Mouse (Mus musculus) heart, embryonic 11.5 days (tissue): ENCODE results near the gene H2afj. TPM values are rescaled to one million over a fixed set of nuclear protein-coding genes. Genes with fewer than 3 reads are reported as not detected.

Experiments
- ATAC-seq: fragments of 200-750 bp; cut with Nextera tagmentation; replicated peaks from 2 replicates; pipeline ENCODE4 v1.8.0; 2017; ENCODE audit warnings: moderate library complexity; ENCODE audit not compliant: insufficient number of reproducible peaks, low FRiP score, low TSS enrichment
- H3K27ac ChIP-seq: fragments of 300-500 bp; sonication (generic); 2 replicates; pipeline ENCODE4 v1.5.1; 2014; ENCODE audit warnings: mild to moderate bottlenecking, low read depth, low read length
- H3K27me3 ChIP-seq: fragments of 300-500 bp; sonication (generic); 2 replicates; pipeline ENCODE4 v1.6.1; 2014; ENCODE audit warnings: mild to moderate bottlenecking, low read length, mixed read lengths; ENCODE audit not compliant: control insufficient read depth, insufficient read depth
- H3K36me3 ChIP-seq: fragments of 300-500 bp; sonication (generic); 2 replicates; pipeline ENCODE4 v1.6.1; 2014; ENCODE audit warnings: mild to moderate bottlenecking, low read length, moderate library complexity, mixed read lengths; ENCODE audit not compliant: control insufficient read depth, insufficient read depth
- H3K4me1 ChIP-seq: fragments of 300-500 bp; sonication (generic); 2 replicates; pipeline ENCODE4 v1.6.1; 2014; ENCODE audit warnings: low read length; ENCODE audit not compliant: control insufficient read depth, insufficient read depth
- H3K4me2 ChIP-seq: fragments of 300-500 bp; sonication (generic); 2 replicates; pipeline ENCODE4 v1.6.1; 2014; ENCODE audit warnings: mild to moderate bottlenecking, moderate library complexity
- H3K4me3 ChIP-seq: fragments of 300-500 bp; sonication (generic); 2 replicates; pipeline ENCODE4 v1.5.1; 2014; ENCODE audit warnings: low read depth, low read length
- H3K9ac ChIP-seq: fragments of 300-500 bp; sonication (generic); 2 replicates; pipeline ENCODE4 v1.6.1; 2014; ENCODE audit warnings: mild to moderate bottlenecking, low read depth, low read length, moderate library complexity
- H3K9me3 ChIP-seq: fragments of 300-500 bp; sonication (generic); replicated peaks from 2 replicates; pipeline ENCODE4 v1.6.1; 2016; ENCODE audit warnings: low read length; ENCODE audit not compliant: control insufficient read depth
- WGBS: fragments of 180-500 bp; shearing (Covaris S2); extraction: QIAGEN DNeasy Blood & Tissue Kit; methylation state at CpG from one replicate; pipeline ENCODE4 v1.1.7; 2014; ENCODE audit not compliant: insufficient replicate concordance; 5-methylcytosine and 5-hydroxymethylcytosine counted together
- polyA plus RNA-seq: library from polyadenylated mRNA; unstranded; fragments of >200 nt; fragmentation: Nextera tagmentation; extraction: Ambion mirVana; gene quantifications from 2 replicates; pipeline ENCODE4 v1.2.1, GENCODE M21; 2014

H2afj gene
- polyA plus RNA-seq, 1 experiment from 2014 or later, result 91.1 TPM

DNA sequence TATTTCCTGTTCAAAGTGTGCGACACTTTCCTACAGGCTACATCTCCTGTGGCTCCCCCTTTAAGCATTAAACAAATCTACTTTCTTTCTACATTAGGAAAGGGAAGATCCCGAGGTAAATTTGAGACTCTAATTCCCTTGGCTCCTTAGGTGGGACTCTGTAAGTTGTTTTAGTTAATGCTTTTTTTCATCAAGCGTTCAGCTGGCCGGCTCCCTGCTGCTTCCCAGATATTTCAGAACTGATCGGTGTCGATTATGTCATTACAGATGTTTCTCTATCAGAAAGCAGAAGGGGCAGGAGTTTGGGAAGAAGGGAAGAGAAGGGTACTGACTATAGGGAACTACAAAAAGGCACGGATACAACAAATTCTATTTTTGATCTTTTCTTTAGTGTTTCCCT lies 19.1 kb downstream of the H2afj start:
- peak overlapping the region; percentile 88 for H3K4me2 ChIP-seq
- WGBS, result 13% methylated on average over 7 of the region's 7 CpGs
- H3K4me3 ChIP-seq, result peak overlapping the region; percentile 100
- H3K27ac ChIP-seq, result peak overlapping the region; percentile 85
- H3K27me3 ChIP-seq, result no peaks in the 10 kb centered on the region
- peak overlapping the region; percentile 93 for H3K9ac ChIP-seq
- peaks cover 6% of the 10 kb centered on the region for H3K4me1 ChIP-seq
- H3K36me3 ChIP-seq, result peaks cover 20% of the 10 kb centered on the region
- H3K9me3 ChIP-seq, result no peaks in the 10 kb centered on the region
- no peak for ATAC-seq

DNA sequence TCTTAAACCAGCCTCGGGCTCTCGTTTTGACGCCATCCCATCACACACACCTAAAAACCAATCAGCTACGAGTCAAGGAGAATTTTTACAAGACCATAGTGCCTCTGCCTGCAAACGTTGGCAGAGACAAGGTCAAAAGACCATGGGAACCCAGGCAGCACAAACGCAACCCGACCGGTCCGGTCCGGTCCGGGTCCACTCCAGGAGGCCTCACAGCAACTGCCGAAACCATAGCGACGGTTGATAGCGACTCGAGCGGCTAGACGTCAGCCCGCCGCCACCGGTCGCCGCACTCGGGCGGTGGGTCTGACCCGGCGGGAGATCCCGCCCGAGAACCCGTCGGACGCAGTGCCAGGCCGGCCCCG lies 19.5 kb downstream of the H2afj start, which contains the start of gene BC049715:
Gene BC049715, plus strand, starts transcription at position 111 of the 365 bp plus-strand sequence.
- peak within 1 kb of the TSS; percentile 88 for H3K4me2 ChIP-seq
- peak within 1 kb of the TSS; percentile 100 for H3K4me3 ChIP-seq
- H3K27me3 ChIP-seq, result no peaks in the 10 kb centered on the region
- H3K4me1 ChIP-seq, result peaks cover 6% of the 10 kb centered on the region
- peak within 1 kb of the TSS; percentile 93 for H3K9ac ChIP-seq
- peak within 1 kb of the TSS; percentile 85 for H3K27ac ChIP-seq
- no peaks in the 10 kb centered on the region for H3K9me3 ChIP-seq
- under 1% methylated on average over 34 of the region's 34 CpGs for WGBS
- peaks cover 18% of the 10 kb centered on the region for H3K36me3 ChIP-seq
- peak; percentile 28; the same call in 1 of the 2 replicates for ATAC-seq

- WGBS, result under 1% methylated on average over 45 of the region's 45 CpGs
- Histone ChIP-seq H3K27ac (peak within 1 kb of the TSS; percentile 85), H3K9me3 (no peaks in the 10 kb centered on the region), H3K4me2 (peak within 1 kb of the TSS; percentile 88), H3K4me3 (peak within 1 kb of the TSS; percentile 100), H3K27me3 (no peaks in the 10 kb centered on the region), H3K36me3 (peaks cover 13% of the 10 kb centered on the region), H3K9ac (peak within 1 kb of the TSS; percentile 93), H3K4me1 (peaks cover 6% of the 10 kb centered on the region)
- peak; percentile 100 for ATAC-seq
Measured at GRCm38 (mm10) chr6:136827881-136828561, 20.0 kb downstream of the H2afj start, which contains the start of gene Wbp11. Gene Wbp11, minus strand, starts transcription at chr6:136828233.

DNA sequence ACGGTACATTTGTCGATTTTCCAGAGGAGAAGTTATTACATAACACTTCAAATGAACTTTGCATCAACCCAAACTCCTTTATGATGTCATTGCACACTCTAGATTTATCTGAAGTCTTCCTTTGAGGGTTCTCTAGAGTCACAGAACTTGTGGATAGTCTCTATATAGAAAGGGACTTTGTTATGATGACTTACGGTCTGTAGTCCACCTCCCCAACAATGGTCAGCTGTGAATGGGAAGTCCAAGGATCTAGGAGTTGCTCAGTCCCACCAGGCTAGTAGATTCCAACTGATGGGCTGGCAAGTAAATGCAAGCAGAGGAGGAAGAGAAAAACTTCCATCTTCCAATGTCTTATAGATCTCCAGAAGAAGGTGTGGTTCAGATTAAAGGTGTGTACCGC lies 20.6 kb downstream of the H2afj start:
- Histone ChIP-seq H3K9ac (peak overlapping the region; percentile 79), H3K4me2 (peak overlapping the region; percentile 65), H3K4me1 (peaks cover 6% of the 10 kb centered on the region), H3K4me3 (peak overlapping the region; percentile 100), H3K36me3 (peaks cover 11% of the 10 kb centered on the region), H3K27me3 (no peaks in the 10 kb centered on the region), H3K9me3 (no peaks in the 10 kb centered on the region), H3K27ac (peak overlapping the region; percentile 69)
- no peak for ATAC-seq
- WGBS, result 33% methylated on average over 4 of the region's 4 CpGs

DNA sequence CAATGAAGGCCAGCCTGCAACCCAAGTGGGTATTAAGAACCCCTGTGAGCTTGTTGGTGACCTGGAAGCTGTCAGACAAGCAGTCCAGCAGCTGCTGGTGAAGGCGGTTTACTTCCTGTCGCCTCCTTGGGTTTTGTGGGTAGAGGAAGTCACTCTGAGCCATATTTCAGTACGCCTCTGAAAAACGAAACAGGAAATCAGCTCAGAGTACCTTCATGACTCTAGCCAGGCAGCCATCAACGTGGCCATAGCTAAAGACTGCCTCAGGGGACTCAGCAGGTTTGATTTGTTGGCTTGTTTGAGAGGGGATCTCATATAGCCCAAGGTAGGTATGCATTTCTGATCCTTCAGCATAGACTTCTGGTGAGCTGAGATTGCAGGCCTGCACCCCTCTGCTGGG lies 23.7 kb downstream of the H2afj start:
- Histone ChIP-seq H3K27ac (no peak overlapping the region), H3K4me1 (peaks cover 3% of the 10 kb centered on the region; the same call in 1 of the 2 replicates), H3K9me3 (no peaks in the 10 kb centered on the region), H3K4me3 (no peak overlapping the region), H3K4me2 (no peak overlapping the region), H3K9ac (no peak overlapping the region), H3K27me3 (no peaks in the 10 kb centered on the region), H3K36me3 (no peaks in the 10 kb centered on the region)
- WGBS, result 56% methylated on average over 5 of the region's 5 CpGs
- no peak for ATAC-seq

DNA sequence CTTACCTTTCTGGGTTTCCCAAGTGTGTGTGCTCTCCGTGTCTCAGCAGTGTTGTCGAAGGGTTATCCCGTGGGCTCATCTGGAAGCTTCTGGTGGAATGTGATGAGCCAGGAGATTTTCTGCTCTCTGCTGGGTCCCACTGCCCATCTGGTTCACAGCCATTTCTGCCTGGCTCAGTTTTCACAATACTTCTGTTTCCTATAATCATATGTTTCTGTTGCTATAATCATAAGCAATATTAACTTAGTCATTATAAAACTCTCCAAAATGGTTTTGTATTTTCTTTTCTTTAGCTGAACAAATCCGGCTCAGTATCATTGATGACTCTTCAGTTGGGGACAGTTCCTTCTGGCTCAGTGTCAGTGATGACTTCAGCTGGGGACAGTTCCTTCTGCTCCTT lies 27.3 kb downstream of the H2afj start, which contains the start of gene Smco3:
Gene Smco3, minus strand, starts transcription at position 101 of the 400 bp plus-strand sequence.
- no peaks in the 10 kb centered on the region for H3K9me3 ChIP-seq
- H3K27ac ChIP-seq, result no peak within 1 kb of the TSS
- WGBS, result 41% methylated on average over 4 of the region's 4 CpGs
- H3K4me2 ChIP-seq, result no peak within 1 kb of the TSS
- H3K27me3 ChIP-seq, result no peaks in the 10 kb centered on the region
- no peak within 1 kb of the TSS for H3K9ac ChIP-seq
- no peak for ATAC-seq
- H3K4me1 ChIP-seq, result no peaks in the 10 kb centered on the region
- H3K4me3 ChIP-seq, result no peak within 1 kb of the TSS
- H3K36me3 ChIP-seq, result no peaks in the 10 kb centered on the region

DNA sequence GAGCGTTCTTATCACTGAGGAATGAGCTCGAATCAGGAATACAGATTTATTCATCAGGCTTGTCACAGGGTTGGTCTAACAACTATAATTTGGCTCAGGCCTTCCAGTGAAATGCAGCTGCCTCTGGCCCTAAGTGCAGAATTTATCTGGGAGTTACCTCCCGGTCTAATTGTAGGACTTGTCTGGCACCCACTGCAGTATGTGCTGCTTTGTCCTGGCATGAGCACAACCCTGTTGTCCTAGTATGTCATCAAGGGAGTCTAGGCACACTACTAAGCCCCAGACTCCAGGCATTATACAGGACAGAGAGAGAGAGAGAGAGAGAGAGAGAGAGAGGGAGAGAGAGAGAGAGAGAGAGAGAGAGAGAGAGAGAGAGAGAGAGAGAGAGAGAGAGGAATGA lies 29.3 kb downstream of the H2afj start:
- no peaks in the 10 kb centered on the region for H3K4me1 ChIP-seq
- ATAC-seq, result no peak
- H3K9me3 ChIP-seq, result no peaks in the 10 kb centered on the region
- no peak overlapping the region for H3K4me3 ChIP-seq
- no peak overlapping the region for H3K9ac ChIP-seq
- WGBS, result 68% methylated on average over 3 of the region's 3 CpGs
- no peaks in the 10 kb centered on the region for H3K36me3 ChIP-seq
- H3K4me2 ChIP-seq, result no peak overlapping the region
- no peaks in the 10 kb centered on the region for H3K27me3 ChIP-seq
- no peak overlapping the region for H3K27ac ChIP-seq

DNA sequence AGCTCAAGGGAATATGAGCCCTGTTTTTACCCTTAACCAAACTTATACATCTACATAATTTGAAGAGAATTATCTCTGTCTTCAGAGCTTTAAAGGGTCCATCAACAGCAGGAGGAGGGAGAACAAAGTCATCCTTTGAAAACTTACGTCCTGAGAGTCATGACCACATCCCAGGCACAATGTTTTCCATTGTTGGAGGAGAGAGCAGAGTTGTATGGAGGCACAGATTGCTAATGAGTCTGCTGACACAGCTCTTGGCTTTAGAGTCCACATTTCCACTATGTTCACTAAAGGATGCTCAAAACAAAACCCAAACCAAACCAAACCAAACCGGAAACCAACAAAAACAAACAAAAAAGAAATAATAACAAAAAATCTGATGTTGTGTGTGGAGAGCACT lies 36.9 kb downstream of the H2afj start:
- ATAC-seq, result no peak
- 67% methylated on average over 2 of the region's 2 CpGs for WGBS
- no peaks in the 10 kb centered on the region for H3K9me3 ChIP-seq
- 0 out of 2 replicates have a peak, but pooled peaks cover 3% of the 10 kb centered on the region for H3K36me3 ChIP-seq
- H3K4me2 ChIP-seq, result no peak overlapping the region
- no peaks in the 10 kb centered on the region for H3K4me1 ChIP-seq
- H3K27me3 ChIP-seq, result no peaks in the 10 kb centered on the region
- H3K4me3 ChIP-seq, result no peak overlapping the region
- H3K27ac ChIP-seq, result no peak overlapping the region
- no peak overlapping the region for H3K9ac ChIP-seq
